Mouse (Mus musculus): Measurements from ENCODE around the gene Ppy.

DNA sequence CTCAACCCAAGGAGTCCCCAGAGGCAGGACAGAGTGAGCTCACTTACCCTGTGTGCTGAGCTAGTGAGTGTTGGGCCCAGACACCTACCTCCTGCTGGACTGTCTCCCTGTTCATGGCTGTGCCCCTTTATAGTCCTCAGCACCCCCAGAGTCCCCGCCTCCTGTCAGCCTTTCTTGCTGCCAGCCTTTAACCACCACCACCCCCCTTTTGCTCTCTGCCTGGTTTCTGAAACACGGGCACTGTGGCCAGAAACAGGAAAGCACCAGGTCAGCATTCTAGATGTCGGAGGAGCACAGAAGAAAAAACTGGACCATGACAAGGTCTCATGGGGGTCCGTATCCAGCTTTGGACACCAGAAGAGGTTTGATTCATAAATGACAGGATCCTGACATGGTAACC is at the start of gene Ppy:
- TF ChIP-seq EP300 (IDR thresholded peaks at IDR 0.05; ENCODE audit: low read depth) (no peak), CTCF (IDR thresholded peaks at IDR 0.05; ENCODE audit: low read depth) (no peak)
